22 mouse cellular contexts compared by ENCODE assay signal in genomic region chr19:10975187-10975586, GRCm38 (mm10). TPM values are rescaled to one million over a fixed set of nuclear protein-coding genes. Genes with fewer than 3 reads are reported as not detected.
"Had no signal": no experiment of that assay in that cellular context is flagged by ENCODE, and none has a peak within 500 bp of the region (broad histone marks: within the 10 kb centered on the region; RNA-seq: fewer than 3 reads in every experiment).

No protein-coding gene starts in this region.

- H3K27ac ChIP-seq: limb, embryonic 10.5 days; liver, embryonic 15.5 days; neural tube, embryonic 12.5 days had no signal

- H3K9me3 ChIP-seq: limb, embryonic 10.5 days; liver, embryonic 15.5 days; stomach, embryonic 15.5 days had no signal

- H3K9ac ChIP-seq: liver, embryonic 15.5 days; neural tube, embryonic 12.5 days; stomach, embryonic 15.5 days had no signal

- H3K4me3 ChIP-seq: limb, embryonic 10.5 days; liver, embryonic 15.5 days; neural tube, embryonic 12.5 days; stomach, embryonic 15.5 days had no signal

- H3K27me3 ChIP-seq: liver, embryonic 15.5 days; neural tube, embryonic 12.5 days; stomach, embryonic 15.5 days had no signal

- H3K4me2 ChIP-seq: liver, embryonic 11.5 days; liver, embryonic 15.5 days; neural tube, embryonic 12.5 days had no signal

- H3K36me3 ChIP-seq: limb, embryonic 10.5 days; liver, embryonic 15.5 days; neural tube, embryonic 12.5 days; stomach, embryonic 15.5 days had no signal

- DNase-seq: kidney, adult 9 months; kidney, postnatal 14 days; lung, adult 2 months; lung, postnatal 36 days; midbrain, embryonic 14.5 days; retina, postnatal 1 day; right cerebral cortex, postnatal 4 days; thymus, postnatal 14 days had no signal

RNA-seq across cellular contexts. Expression of gene Ms4a10, which starts 0.7 kb away (rescaled TPM):
- total RNA-seq: layer of hippocampus, adult 8-10 months; layer of hippocampus, postnatal 14 days; left cerebral cortex, adult 18-20 months; left cerebral cortex, postnatal 10 days; megakaryocyte progenitor cell, adult 5-6 weeks; neutrophil, adult 5-6 weeks had no signal
- polyA plus RNA-seq: limb, embryonic 10.5 days; liver, embryonic 11.5 days; liver, embryonic 15.5 days; lung, adult 2 months; lung, postnatal 0 days; midbrain, embryonic 14.5 days; neural tube, embryonic 12.5 days; spleen, adult 2 months had no signal

RNA-seq across cellular contexts. Expression of gene Ms4a15, which starts 17.9 kb away (rescaled TPM):
- total RNA-seq: layer of hippocampus, adult 8-10 months; layer of hippocampus, postnatal 14 days; left cerebral cortex, adult 18-20 months; left cerebral cortex, postnatal 10 days; megakaryocyte progenitor cell, adult 5-6 weeks; neutrophil, adult 5-6 weeks had no signal
- polyA plus RNA-seq: limb, embryonic 10.5 days; limb, embryonic 14.5 days; liver, embryonic 11.5 days; liver, embryonic 15.5 days; midbrain, embryonic 14.5 days; neural tube, embryonic 12.5 days had no signal

RNA-seq across cellular contexts. Expression of gene Ptgdr2, which starts 38.2 kb away (rescaled TPM):
- polyA plus RNA-seq: liver, embryonic 11.5 days; liver, embryonic 15.5 days; neural tube, embryonic 12.5 days had no signal

RNA-seq across cellular contexts. Expression of gene Ms4a18, which starts 42.6 kb away (rescaled TPM):
- total RNA-seq: layer of hippocampus, adult 8-10 months; layer of hippocampus, postnatal 14 days; left cerebral cortex, adult 18-20 months; left cerebral cortex, postnatal 10 days; megakaryocyte progenitor cell, adult 5-6 weeks; neutrophil, adult 5-6 weeks had no signal
- polyA plus RNA-seq: limb, embryonic 10.5 days; liver, embryonic 11.5 days; lung, adult 2 months; lung, postnatal 0 days; midbrain, embryonic 14.5 days; neural tube, embryonic 12.5 days; spleen, adult 2 months had no signal
